Mouse (Mus musculus) limb, embryonic 14.5 days (tissue): ENCODE measurements around the gene Fggy. TPM values are rescaled to one million over a fixed set of nuclear protein-coding genes. Genes with fewer than 3 reads are reported as not detected.

Source experiments
- ATAC-seq: fragments of 200-750 bp; cut with Nextera tagmentation; 2 replicates; pipeline ENCODE4 v1.8.0; 2017; ENCODE audit warnings: low read depth, moderate number of reproducible peaks, moderate TSS enrichment; ENCODE audit not compliant: low FRiP score
- DNase-seq: peaks from one replicate; pipeline ENCODE4 v3.0.0-alpha.2; 2015; ENCODE audit warnings: low spot score
- H3K27ac ChIP-seq: fragments of 300-500 bp; sonication (generic); replicated peaks from 2 replicates; pipeline ENCODE4 v1.5.1; 2014; ENCODE audit warnings: low read depth, mild to moderate bottlenecking, low read length, moderate library complexity, mixed read lengths
- H3K27me3 ChIP-seq: fragments of 300-500 bp; sonication (generic); 2 replicates; pipeline ENCODE4 v1.6.1; 2014; ENCODE audit warnings: low read length, mixed read lengths; ENCODE audit not compliant: control insufficient read depth, insufficient read depth
- H3K36me3 ChIP-seq: fragments of 300-500 bp; sonication (generic); 2 replicates; pipeline ENCODE4 v1.6.1; 2014; ENCODE audit warnings: mild to moderate bottlenecking, low read length, moderate library complexity, mixed read lengths; ENCODE audit not compliant: control insufficient read depth, insufficient read depth
- H3K4me1 ChIP-seq: fragments of 300-500 bp; sonication (generic); 2 replicates; pipeline ENCODE4 v1.6.1; 2014; ENCODE audit warnings: antibody characterized with exemption, low read length, mixed read lengths; ENCODE audit not compliant: control insufficient read depth, insufficient read depth
- H3K4me2 ChIP-seq: fragments of 300-500 bp; sonication (generic); replicated peaks from 2 replicates; pipeline ENCODE4 v1.6.1; 2014; ENCODE audit warnings: low read depth, mild to moderate bottlenecking, low read length, moderate library complexity; ENCODE audit not compliant: severe bottlenecking
- H3K4me3 ChIP-seq: fragments of 300-500 bp; sonication (generic); replicated peaks from 2 replicates; pipeline ENCODE4 v1.5.1; 2014; ENCODE audit warnings: low read length
- H3K9ac ChIP-seq: fragments of 300-500 bp; sonication (generic); 2 replicates; pipeline ENCODE4 v1.6.1; 2014; ENCODE audit warnings: mild to moderate bottlenecking, low read depth, low read length, moderate library complexity; ENCODE audit not compliant: severe bottlenecking
- H3K9me3 ChIP-seq: fragments of 300-500 bp; sonication (generic); 2 replicates; pipeline ENCODE4 v1.6.1; 2016; ENCODE audit warnings: low read length; ENCODE audit not compliant: control insufficient read depth
- POLR2A ChIP-seq: fragments of 200-500 bp; IDR thresholded peaks from 2 replicates; pipeline ENCODE4 v1.8.0; 2012; ENCODE audit warnings: inconsistent platforms, mild to moderate bottlenecking, moderate library complexity, borderline replicate concordance; ENCODE audit not compliant: insufficient read depth, insufficient read length; ENCODE audit errors: extremely low read depth
- WGBS: fragments of 180-500 bp; shearing (Covaris S2); extraction: QIAGEN DNeasy Blood & Tissue Kit; methylation state at CpG from one replicate; pipeline ENCODE4 v1.1.7; 2014; 5-methylcytosine and 5-hydroxymethylcytosine counted together
- polyA plus RNA-seq, 2 experiments: library from polyadenylated mRNA; depleted of rRNA in 1 of 2; stranded (reverse) in 1 of 2; unstranded in 1 of 2; fragments of >200 nt; fragmentation: Nextera tagmentation in 1 of 2; extraction: Ambion mirVana in 1 of 2; gene quantifications; 2 replicates each; pipeline versions ENCODE4 v1.2.1 to v1.2.3; 2012 to 2014

Fggy gene
- polyA plus RNA-seq, 2 experiments: 5.7 to 7.8 TPM

DNA sequence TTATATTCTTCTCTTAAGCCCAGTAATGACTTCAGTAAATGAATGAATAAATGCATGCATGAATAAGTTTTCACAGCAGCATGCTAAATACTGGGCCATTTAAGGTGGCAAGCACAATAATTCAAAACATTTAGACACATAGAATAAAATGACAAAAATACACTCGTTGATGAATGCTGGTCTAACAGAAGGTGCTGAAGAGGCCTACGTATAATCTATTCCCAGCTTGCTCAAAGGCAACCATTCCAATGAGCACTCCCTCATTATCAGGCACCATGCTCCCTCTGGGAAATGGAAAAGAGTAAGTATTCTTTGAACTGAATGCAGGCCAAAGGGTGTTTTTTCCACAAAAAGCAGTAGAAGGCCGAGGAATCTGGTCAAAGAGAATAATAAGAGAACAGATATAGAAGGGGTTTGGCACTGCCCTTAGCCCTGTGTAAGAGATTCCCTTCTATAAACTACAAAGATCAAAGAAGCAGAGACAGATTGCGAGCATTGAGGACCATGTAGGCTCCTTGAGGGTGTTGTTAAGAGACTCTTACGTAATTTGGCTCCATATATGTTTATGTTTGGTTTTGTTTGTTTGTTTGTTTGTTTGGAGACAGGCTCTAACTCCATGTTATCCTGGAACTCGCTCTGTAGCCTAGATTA is 195.4 kb downstream of the Fggy start:
- DNase-seq (no peak), ATAC-seq (no peak)
- TF ChIP-seq POLR2A: no peak

GRCm38 (mm10) chr4:95759027-95759731 is 201.9 kb downstream of the Fggy start:
- Histone ChIP-seq H3K9me3 (no peaks in the 10 kb centered on the region), H3K27ac (no peak overlapping the region), H3K4me3 (no peak overlapping the region), H3K9ac (no peak overlapping the region), H3K27me3 (no peaks in the 10 kb centered on the region), H3K4me2 (no peak overlapping the region), H3K4me1 (no peaks in the 10 kb centered on the region), H3K36me3 (no peaks in the 10 kb centered on the region)
- DNase-seq: no peak
- 58% methylated on average over 5 of the region's 5 CpGs for WGBS
- ATAC-seq: no peak
- no peak for TF ChIP-seq POLR2A

More for the DNA sequence above, 195.4 kb downstream of the Fggy start:
- Histone ChIP-seq H3K27ac (no peak overlapping the region), H3K4me3 (no peak overlapping the region), H3K4me2 (no peak overlapping the region), H3K36me3 (no peaks in the 10 kb centered on the region), H3K9ac (no peak overlapping the region), H3K9me3 (no peaks in the 10 kb centered on the region), H3K4me1 (0 out of 2 replicates have a peak, but pooled peaks cover 4% of the 10 kb centered on the region), H3K27me3 (no peaks in the 10 kb centered on the region)
- 78% methylated on average over 6 of the region's 6 CpGs for WGBS

DNA sequence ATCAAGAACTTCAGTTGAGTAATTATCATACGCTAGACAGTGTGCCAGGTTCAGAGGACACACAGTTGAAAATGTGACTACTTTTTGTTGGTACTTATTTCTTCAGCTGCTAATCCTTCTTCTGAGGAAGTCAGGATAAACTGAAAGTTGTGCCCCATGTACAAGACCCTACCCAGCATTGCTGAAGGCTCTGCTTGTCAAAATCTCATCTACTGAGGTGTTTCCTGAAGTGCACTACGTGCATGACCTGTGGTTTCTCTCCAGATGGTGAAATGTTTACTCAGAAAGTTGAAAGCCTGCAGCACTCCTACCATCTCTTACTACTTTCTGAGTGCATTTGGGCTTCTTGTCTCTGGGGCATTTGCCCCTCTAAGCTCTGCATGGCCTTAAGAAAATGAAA is 208.1 kb downstream of the Fggy start:
- Histone ChIP-seq H3K9me3 (no peaks in the 10 kb centered on the region), H3K4me3 (no peak overlapping the region), H3K27ac (no peak overlapping the region), H3K27me3 (no peaks in the 10 kb centered on the region), H3K36me3 (no peaks in the 10 kb centered on the region), H3K4me2 (no peak overlapping the region), H3K9ac (no peak overlapping the region), H3K4me1 (no peaks in the 10 kb centered on the region)
- 67% methylated on average over 2 of the region's 2 CpGs for WGBS
- ATAC-seq (no peak), DNase-seq (no peak)
- no peak for TF ChIP-seq POLR2A

GRCm38 (mm10) chr4:95770469-95770868 is 213.2 kb downstream of the Fggy start:
- Histone ChIP-seq H3K36me3 (no peaks in the 10 kb centered on the region), H3K4me2 (no peak overlapping the region), H3K9ac (no peak overlapping the region), H3K9me3 (no peaks in the 10 kb centered on the region), H3K4me1 (peaks cover 5% of the 10 kb centered on the region; the same call in 1 of the 2 replicates), H3K27me3 (no peaks in the 10 kb centered on the region), H3K27ac (no peak overlapping the region), H3K4me3 (no peak overlapping the region)
- DNase-seq: no peak
- ATAC-seq: no peak
- WGBS: 76% methylated on average over 5 of the region's 5 CpGs
- TF ChIP-seq POLR2A: no peak

- ATAC-seq: no peak
- WGBS: 51% methylated on average over 3 of the region's 3 CpGs
- DNase-seq: no peak
- H3K36me3 ChIP-seq: no peaks in the 10 kb centered on the region
- no peak overlapping the region for H3K4me2 ChIP-seq
- H3K9me3 ChIP-seq: no peaks in the 10 kb centered on the region
- H3K27ac ChIP-seq: no peak overlapping the region
- no peak for TF ChIP-seq POLR2A
- H3K4me1 ChIP-seq: peaks cover 5% of the 10 kb centered on the region; the same call in 1 of the 2 replicates
- H3K4me3 ChIP-seq: no peak overlapping the region
- H3K9ac ChIP-seq: no peak overlapping the region
- no peaks in the 10 kb centered on the region for H3K27me3 ChIP-seq
Measured at GRCm38 (mm10) chr4:95771542-95771941, 214.2 kb downstream of the Fggy start.
